Mouse (Mus musculus): ENCODE measurements around the gene Rnf227. TPM values are rescaled to one million over a fixed set of nuclear protein-coding genes. Genes with fewer than 3 reads are reported as not detected.

Rnf227 gene
- 1.3 TPM for polyA plus RNA-seq (2014; fragmentation: Illumina TruSeq; extraction: RNeasy Lipid Tissue Mini Kit (QIAGEN cat#74804); ENCODE audit: insufficient read depth, low read depth, low replicate concordance)

DNA sequence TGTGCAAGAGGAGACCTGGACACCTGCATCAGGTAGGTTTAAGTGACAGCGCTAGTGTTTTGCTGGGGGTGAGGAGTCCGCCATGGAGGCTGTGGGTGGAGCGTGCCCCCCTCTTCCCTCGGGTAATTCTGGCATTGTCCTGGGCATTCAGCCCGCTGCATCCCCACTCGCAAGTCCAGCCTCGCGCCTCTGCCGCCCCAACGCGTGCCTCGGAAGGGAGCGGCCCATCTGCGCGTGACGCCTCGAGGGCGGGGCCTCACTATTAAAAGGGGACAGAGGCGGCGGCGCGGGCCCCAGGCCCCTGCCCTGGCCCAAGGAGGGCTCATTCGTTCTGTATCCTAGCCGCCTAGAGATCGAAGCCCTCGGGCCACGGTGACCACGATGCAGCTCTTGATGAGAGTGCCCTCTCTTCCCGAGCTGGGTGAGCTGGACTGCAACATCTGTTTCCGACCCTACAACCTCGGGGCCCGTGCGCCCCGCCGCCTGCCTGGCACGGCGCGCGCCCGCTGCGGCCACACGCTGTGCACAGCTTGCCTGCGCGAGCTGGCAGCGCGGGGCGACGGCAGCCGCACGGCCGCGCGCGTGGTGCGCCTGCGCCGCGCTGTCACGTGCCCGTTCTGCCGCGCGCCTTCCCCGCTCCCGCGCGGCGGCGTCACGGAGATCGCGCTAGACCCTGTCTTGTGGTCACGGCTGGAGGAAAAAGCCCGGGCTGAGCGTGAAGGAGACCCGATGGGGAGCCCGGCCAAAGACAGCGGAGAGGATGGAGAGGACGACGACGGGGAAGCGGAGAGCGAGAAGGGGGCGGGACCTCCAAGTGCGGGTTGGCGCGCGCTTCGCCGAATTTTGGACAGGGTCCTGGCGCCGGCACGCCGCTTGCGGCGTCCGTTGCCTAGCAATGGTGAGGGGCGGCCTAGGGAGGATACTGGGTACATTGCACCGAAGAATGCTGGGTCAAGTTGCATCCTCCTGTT, at the start of gene Rnf227:
Gene Rnf227, plus strand, starts transcription at position 301 of the 971 bp plus-strand sequence.

DNA sequence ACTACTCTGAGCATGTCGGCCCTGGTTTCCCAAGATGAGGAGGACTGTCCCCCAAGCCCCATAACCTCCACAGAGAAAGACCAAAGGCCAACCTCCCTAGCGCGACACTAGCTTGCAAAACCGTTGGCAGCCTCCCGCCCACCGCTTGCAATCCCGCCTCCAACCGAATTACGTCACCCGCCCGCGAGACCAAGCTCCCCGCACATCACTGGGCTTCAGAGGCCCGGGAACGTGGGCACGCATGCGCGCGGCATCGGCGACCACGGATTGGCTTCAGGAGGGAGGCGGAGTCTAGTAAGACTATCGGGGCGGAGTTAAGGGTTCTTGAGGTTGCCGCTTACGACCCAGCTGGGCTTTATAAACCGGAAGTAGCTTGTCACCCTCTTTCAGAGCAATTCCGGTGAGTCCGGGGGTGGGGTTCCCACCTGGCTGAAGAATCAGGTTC, 16.6 kb upstream of the Rnf227 start, which contains the start of the genes Cntrob and Trappc1:
Gene Cntrob, minus strand, starts transcription at position 109 of the 445 bp plus-strand sequence.
Gene Trappc1, plus strand, starts transcription at position 314 of the 445 bp plus-strand sequence.

DNA sequence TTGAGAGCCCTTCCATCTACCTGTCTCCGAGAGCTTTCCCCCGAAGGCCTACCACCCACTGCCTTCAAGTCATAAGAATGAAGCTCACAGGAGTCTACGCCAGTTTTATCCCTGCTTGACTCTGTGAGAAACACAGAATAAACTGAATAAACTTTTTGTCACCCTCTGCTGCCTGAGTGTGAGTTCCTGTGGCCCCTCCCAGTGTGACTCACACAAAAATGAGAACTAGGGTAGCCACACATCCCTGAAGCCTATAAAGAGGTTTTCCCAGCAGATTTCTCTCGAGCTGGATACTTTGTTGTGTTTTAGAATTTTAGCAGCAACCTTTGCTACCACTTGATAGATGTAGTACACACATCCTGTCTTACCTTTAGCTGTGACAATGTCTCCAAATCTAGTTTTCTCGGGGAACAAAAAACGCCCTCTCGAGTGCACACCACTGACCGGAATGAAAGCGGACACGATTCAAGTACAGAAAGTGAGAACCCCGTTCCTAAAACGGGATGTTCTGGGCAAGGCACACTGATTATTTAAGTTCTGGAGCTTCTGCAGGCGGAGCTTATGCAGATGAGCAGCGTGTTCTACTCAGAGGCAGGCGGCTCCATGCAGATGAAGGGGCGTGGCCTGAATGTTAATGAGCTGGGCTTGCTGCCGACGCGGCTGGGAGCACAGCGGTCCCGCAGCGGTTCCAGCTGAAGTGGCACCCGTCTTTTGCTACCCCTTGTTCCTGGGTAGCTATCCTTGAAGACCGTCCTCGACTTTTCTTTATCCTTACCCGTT, 14.4 kb upstream of the Rnf227 start, which contains the start of gene Kcnab3:
Gene Kcnab3, plus strand, starts transcription at position 631 of the 780 bp plus-strand sequence.

DNA sequence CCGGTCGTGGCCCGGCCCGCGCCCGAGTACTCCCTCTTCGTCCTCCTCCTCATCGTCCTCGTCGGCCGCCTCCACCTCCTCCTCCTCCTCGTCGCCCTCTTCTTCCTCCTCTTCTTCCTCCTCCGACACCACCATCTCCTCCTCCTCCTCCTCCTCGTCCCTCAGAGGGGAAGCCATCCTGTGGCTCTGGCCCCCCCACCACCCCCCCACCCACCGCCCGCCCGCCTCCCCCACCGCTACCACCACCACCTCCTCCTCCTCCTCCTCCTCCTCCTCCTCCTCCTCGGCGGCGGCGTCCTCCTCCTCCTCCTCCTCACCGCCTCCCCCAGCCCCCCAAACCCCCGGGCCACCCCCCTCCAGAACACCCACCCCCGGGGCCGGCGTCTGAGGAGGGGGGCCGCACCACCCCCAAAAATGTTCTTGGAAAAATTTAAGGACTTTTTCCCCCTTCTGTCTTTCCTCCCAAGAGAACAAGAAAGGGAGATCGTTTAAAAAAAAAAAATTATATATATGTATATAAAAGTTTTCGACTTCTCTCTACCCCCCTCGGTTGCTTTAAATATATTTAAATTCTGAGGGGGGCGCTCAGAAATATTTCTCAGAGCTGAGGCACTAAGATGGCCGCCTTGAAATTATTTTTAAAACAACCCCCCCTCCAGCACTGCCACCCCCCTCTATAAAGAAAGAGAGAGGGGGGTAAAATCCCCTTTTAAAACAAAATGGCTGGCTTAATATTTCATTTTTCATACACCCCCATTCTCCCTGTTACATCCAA, 29.1 kb downstream of the Rnf227 start, which contains the start of gene Chd3:
Gene Chd3, minus strand, starts transcription at position 192 of the 775 bp plus-strand sequence.

Other genes with a start within 250 kb of the Rnf227 start
- gene Per1, start 245.2 kb upstream of the Rnf227 start, polyA plus RNA-seq (2014; fragmentation: Illumina TruSeq; extraction: RNeasy Lipid Tissue Mini Kit (QIAGEN cat#74804); ENCODE audit: insufficient read depth, low read depth, low replicate concordance), result 18.4 TPM
- 0.12 TPM for gene Hes7, start 220.1 kb upstream of the Rnf227 start, polyA plus RNA-seq (2014; fragmentation: Illumina TruSeq; extraction: RNeasy Lipid Tissue Mini Kit (QIAGEN cat#74804); ENCODE audit: insufficient read depth, low read depth, low replicate concordance)
- gene 9130213A22Rik, start 217.9 kb upstream of the Rnf227 start, polyA plus RNA-seq (2014; fragmentation: Illumina TruSeq; extraction: RNeasy Lipid Tissue Mini Kit (QIAGEN cat#74804); ENCODE audit: insufficient read depth, low read depth, low replicate concordance), result 0.39 TPM
- gene Aloxe3, start 214.6 kb upstream of the Rnf227 start, polyA plus RNA-seq (2014; fragmentation: Illumina TruSeq; extraction: RNeasy Lipid Tissue Mini Kit (QIAGEN cat#74804); ENCODE audit: insufficient read depth, low read depth, low replicate concordance), result 0.39 TPM
- not detected for gene Alox12b, start 183.5 kb upstream of the Rnf227 start, polyA plus RNA-seq (2014; fragmentation: Illumina TruSeq; extraction: RNeasy Lipid Tissue Mini Kit (QIAGEN cat#74804); ENCODE audit: insufficient read depth, low read depth, low replicate concordance)
- gene Alox8, start 142.6 kb upstream of the Rnf227 start, polyA plus RNA-seq (2014; fragmentation: Illumina TruSeq; extraction: RNeasy Lipid Tissue Mini Kit (QIAGEN cat#74804); ENCODE audit: insufficient read depth, low read depth, low replicate concordance), result 0.07 TPM
- not detected for gene Gucy2e, start 103.4 kb upstream of the Rnf227 start, polyA plus RNA-seq (2014; fragmentation: Illumina TruSeq; extraction: RNeasy Lipid Tissue Mini Kit (QIAGEN cat#74804); ENCODE audit: insufficient read depth, low read depth, low replicate concordance)
- 3.7 TPM for gene Cntrob, start 16.7 kb upstream of the Rnf227 start, polyA plus RNA-seq (2014; fragmentation: Illumina TruSeq; extraction: RNeasy Lipid Tissue Mini Kit (QIAGEN cat#74804); ENCODE audit: insufficient read depth, low read depth, low replicate concordance)
- 64.9 TPM for gene Trappc1, start 16.5 kb upstream of the Rnf227 start, polyA plus RNA-seq (2014; fragmentation: Illumina TruSeq; extraction: RNeasy Lipid Tissue Mini Kit (QIAGEN cat#74804); ENCODE audit: insufficient read depth, low read depth, low replicate concordance)
- gene Kcnab3, start 14.2 kb upstream of the Rnf227 start, polyA plus RNA-seq (2014; fragmentation: Illumina TruSeq; extraction: RNeasy Lipid Tissue Mini Kit (QIAGEN cat#74804); ENCODE audit: insufficient read depth, low read depth, low replicate concordance), result 0.39 TPM
- gene Chd3, start 28.9 kb downstream of the Rnf227 start, polyA plus RNA-seq (2014; fragmentation: Illumina TruSeq; extraction: RNeasy Lipid Tissue Mini Kit (QIAGEN cat#74804); ENCODE audit: insufficient read depth, low read depth, low replicate concordance), result 45.8 TPM
- gene Naa38, start 55.0 kb downstream of the Rnf227 start, polyA plus RNA-seq (2014; fragmentation: Illumina TruSeq; extraction: RNeasy Lipid Tissue Mini Kit (QIAGEN cat#74804); ENCODE audit: insufficient read depth, low read depth, low replicate concordance), result 125 TPM
- 11.8 TPM for gene Cyb5d1, start 55.2 kb downstream of the Rnf227 start, polyA plus RNA-seq (2014; fragmentation: Illumina TruSeq; extraction: RNeasy Lipid Tissue Mini Kit (QIAGEN cat#74804); ENCODE audit: insufficient read depth, low read depth, low replicate concordance)
- 12.9 TPM for gene Tmem88, start 57.8 kb downstream of the Rnf227 start, polyA plus RNA-seq (2014; fragmentation: Illumina TruSeq; extraction: RNeasy Lipid Tissue Mini Kit (QIAGEN cat#74804); ENCODE audit: insufficient read depth, low read depth, low replicate concordance)
- gene Kdm6b, start 73.2 kb downstream of the Rnf227 start, polyA plus RNA-seq (2014; fragmentation: Illumina TruSeq; extraction: RNeasy Lipid Tissue Mini Kit (QIAGEN cat#74804); ENCODE audit: insufficient read depth, low read depth, low replicate concordance), result 6.6 TPM
- 0.85 TPM for gene Dnah2, start 208.6 kb downstream of the Rnf227 start, polyA plus RNA-seq (2014; fragmentation: Illumina TruSeq; extraction: RNeasy Lipid Tissue Mini Kit (QIAGEN cat#74804); ENCODE audit: insufficient read depth, low read depth, low replicate concordance)
- gene Efnb3, start 219.7 kb downstream of the Rnf227 start, polyA plus RNA-seq (2014; fragmentation: Illumina TruSeq; extraction: RNeasy Lipid Tissue Mini Kit (QIAGEN cat#74804); ENCODE audit: insufficient read depth, low read depth, low replicate concordance), result 0.30 TPM
- gene Wrap53, start 239.8 kb downstream of the Rnf227 start, polyA plus RNA-seq (2014; fragmentation: Illumina TruSeq; extraction: RNeasy Lipid Tissue Mini Kit (QIAGEN cat#74804); ENCODE audit: insufficient read depth, low read depth, low replicate concordance), result 10.4 TPM
- 26.0 TPM for gene Trp53, start 239.9 kb downstream of the Rnf227 start, polyA plus RNA-seq (2014; fragmentation: Illumina TruSeq; extraction: RNeasy Lipid Tissue Mini Kit (QIAGEN cat#74804); ENCODE audit: insufficient read depth, low read depth, low replicate concordance)